Mouse (Mus musculus) spleen, adult 2 months (tissue): Measurements from ENCODE around the gene Chst12.

Experiments
- CTCF ChIP-seq: fragments of 200-500 bp; IDR thresholded peaks from 2 replicates; pipeline ENCODE4 v1.5.1; 2011; ENCODE audit warnings: mild to moderate bottlenecking, inconsistent platforms; ENCODE audit not compliant: insufficient read depth, insufficient read length, insufficient replicate concordance; ENCODE audit errors: extremely low read depth
- POLR2A ChIP-seq: fragments of 200-500 bp; IDR thresholded peaks from 2 replicates; pipeline ENCODE4 v1.6.1; 2011; ENCODE audit warnings: low read depth, low read length, inconsistent platforms

GRCm38 (mm10) chr5:140517921-140518230 is 12.5 kb downstream of the Chst12 start:
- no peak for TF ChIP-seq CTCF
- TF ChIP-seq POLR2A: no peak
